Mouse (Mus musculus): ENCODE measurements around the gene Pnmt. TPM values are rescaled to one million over a fixed set of nuclear protein-coding genes. Genes with fewer than 3 reads are reported as not detected.

Gene Pnmt
- polyA plus RNA-seq, 1 experiment, result 1.3 TPM

- no peak for TF ChIP-seq POLR2A (IDR thresholded peaks at IDR 0.05; ENCODE audit: control insufficient read depth, extremely low read depth, insufficient read depth, low read length, poor library complexity)
- Histone ChIP-seq H3K4me1 (replicated peaks; ENCODE audit: control insufficient read depth, insufficient read depth, low read length) (peaks cover 5% of the 10 kb centered on the region; the same call in 1 of the 2 replicates), H3K36me3 (ENCODE audit: control insufficient read depth, insufficient read depth, low read length) (no peaks in the 10 kb centered on the region), H3K27ac (ENCODE audit: control insufficient read depth, insufficient read depth, low read length) (no peak within 1 kb of the TSS), H3K27me3 (ENCODE audit: control insufficient read depth, insufficient read depth, low read length) (peaks cover 20% of the 10 kb centered on the region), H3K4me3 (ENCODE audit: control insufficient read depth, insufficient read depth, low read length) (peak within 1 kb of the TSS; percentile 21)
- 2% methylated on average over 47 of the region's 49 CpGs for WGBS
- DNase-seq, result no peak
Observed at GRCm38 (mm10) chr11:98412273-98412796, 26.1 kb downstream of the Pnmt start, which contains the start of gene Erbb2. TSS of gene Erbb2 (plus strand) at chr11:98412470.

GRCm38 (mm10) chr11:98412797-98413301, 26.6 kb downstream of the Pnmt start:
- Histone ChIP-seq H3K36me3 (ENCODE audit: control insufficient read depth, insufficient read depth, low read length) (no peaks in the 10 kb centered on the region), H3K27me3 (ENCODE audit: control insufficient read depth, insufficient read depth, low read length) (peaks cover 20% of the 10 kb centered on the region), H3K4me1 (replicated peaks; ENCODE audit: control insufficient read depth, insufficient read depth, low read length) (peaks cover 5% of the 10 kb centered on the region; the same call in 1 of the 2 replicates), H3K4me3 (ENCODE audit: control insufficient read depth, insufficient read depth, low read length) (peak overlapping the region; percentile 21), H3K27ac (ENCODE audit: control insufficient read depth, insufficient read depth, low read length) (no peak overlapping the region)
- 2% methylated on average over 40 of the region's 40 CpGs for WGBS
- no peak for DNase-seq
- no peak for TF ChIP-seq POLR2A (IDR thresholded peaks at IDR 0.05; ENCODE audit: control insufficient read depth, extremely low read depth, insufficient read depth, low read length, poor library complexity)
- no peak for TF ChIP-seq CTCF (IDR thresholded peaks at IDR 0.05; ENCODE audit: borderline replicate concordance, control insufficient read depth, extremely low read depth, insufficient read depth, low read length, poor library complexity)

- Histone ChIP-seq H3K4me3 (ENCODE audit: control insufficient read depth, insufficient read depth, low read length) (no peak overlapping the region), H3K27ac (ENCODE audit: control insufficient read depth, insufficient read depth, low read length) (no peak overlapping the region), H3K36me3 (ENCODE audit: control insufficient read depth, insufficient read depth, low read length) (no peaks in the 10 kb centered on the region), H3K27me3 (ENCODE audit: control insufficient read depth, insufficient read depth, low read length) (peaks cover 20% of the 10 kb centered on the region), H3K4me1 (replicated peaks; ENCODE audit: control insufficient read depth, insufficient read depth, low read length) (peaks cover 5% of the 10 kb centered on the region; the same call in 1 of the 2 replicates)
- TF ChIP-seq POLR2A (IDR thresholded peaks at IDR 0.05; ENCODE audit: control insufficient read depth, extremely low read depth, insufficient read depth, low read length, poor library complexity), result no peak
- no peak for TF ChIP-seq CTCF (IDR thresholded peaks at IDR 0.05; ENCODE audit: borderline replicate concordance, control insufficient read depth, extremely low read depth, insufficient read depth, low read length, poor library complexity)
- DNase-seq, result no peak
- WGBS, result 36% methylated on average over 7 of the region's 7 CpGs
Observed at GRCm38 (mm10) chr11:98413731-98414130, 27.5 kb downstream of the Pnmt start.

- no peak for TF ChIP-seq CTCF (IDR thresholded peaks at IDR 0.05; ENCODE audit: borderline replicate concordance, control insufficient read depth, extremely low read depth, insufficient read depth, low read length, poor library complexity)
- WGBS, result 32% methylated on average over 2 of the region's 2 CpGs
- H3K36me3 ChIP-seq (ENCODE audit: control insufficient read depth, insufficient read depth, low read length), result no peaks in the 10 kb centered on the region
- DNase-seq, result no peak
- peaks cover 5% of the 10 kb centered on the region; the same call in 1 of the 2 replicates for H3K4me1 ChIP-seq (replicated peaks; ENCODE audit: control insufficient read depth, insufficient read depth, low read length)
- no peak overlapping the region for H3K27ac ChIP-seq (ENCODE audit: control insufficient read depth, insufficient read depth, low read length)
- no peak overlapping the region for H3K4me3 ChIP-seq (ENCODE audit: control insufficient read depth, insufficient read depth, low read length)
- H3K27me3 ChIP-seq (ENCODE audit: control insufficient read depth, insufficient read depth, low read length), result peaks cover 20% of the 10 kb centered on the region
Observed at GRCm38 (mm10) chr11:98414162-98414561, 27.9 kb downstream of the Pnmt start.

GRCm38 (mm10) chr11:98417074-98417473, 30.8 kb downstream of the Pnmt start:
- 83% methylated on average over 1 of the region's 1 CpGs for WGBS
- DNase-seq, result no peak
- Histone ChIP-seq H3K27ac (ENCODE audit: control insufficient read depth, insufficient read depth, low read length) (no peak overlapping the region), H3K4me3 (ENCODE audit: control insufficient read depth, insufficient read depth, low read length) (no peak overlapping the region), H3K27me3 (ENCODE audit: control insufficient read depth, insufficient read depth, low read length) (peaks cover 9% of the 10 kb centered on the region), H3K4me1 (replicated peaks; ENCODE audit: control insufficient read depth, insufficient read depth, low read length) (peaks cover 5% of the 10 kb centered on the region; the same call in 1 of the 2 replicates), H3K36me3 (ENCODE audit: control insufficient read depth, insufficient read depth, low read length) (no peaks in the 10 kb centered on the region)
- no peak for TF ChIP-seq CTCF (IDR thresholded peaks at IDR 0.05; ENCODE audit: borderline replicate concordance, control insufficient read depth, extremely low read depth, insufficient read depth, low read length, poor library complexity)
- no peak for TF ChIP-seq POLR2A (IDR thresholded peaks at IDR 0.05; ENCODE audit: control insufficient read depth, extremely low read depth, insufficient read depth, low read length, poor library complexity)

- Histone ChIP-seq H3K4me1 (replicated peaks; ENCODE audit: control insufficient read depth, insufficient read depth, low read length) (no peaks in the 10 kb centered on the region), H3K27ac (ENCODE audit: control insufficient read depth, insufficient read depth, low read length) (no peak overlapping the region)
Observed at GRCm38 (mm10) chr11:98418273-98418672, 32.0 kb downstream of the Pnmt start.

More at GRCm38 (mm10) chr11:98418273-98418672, 32.0 kb downstream of the Pnmt start:
- no peaks in the 10 kb centered on the region for H3K36me3 ChIP-seq (ENCODE audit: control insufficient read depth, insufficient read depth, low read length)
- no peaks in the 10 kb centered on the region; the same call in none of the 2 replicates for H3K27me3 ChIP-seq (ENCODE audit: control insufficient read depth, insufficient read depth, low read length)
- WGBS, result 78% methylated on average over 6 of the region's 6 CpGs
- DNase-seq, result no peak
- TF ChIP-seq POLR2A (IDR thresholded peaks at IDR 0.05; ENCODE audit: control insufficient read depth, extremely low read depth, insufficient read depth, low read length, poor library complexity) (no peak), CTCF (IDR thresholded peaks at IDR 0.05; ENCODE audit: borderline replicate concordance, control insufficient read depth, extremely low read depth, insufficient read depth, low read length, poor library complexity) (no peak)
- no peak overlapping the region for H3K4me3 ChIP-seq (ENCODE audit: control insufficient read depth, insufficient read depth, low read length)
